Mouse (Mus musculus) testis, adult 2 months (tissue): ENCODE measurements at regions not wholly inside any gene's neighbourhood (a gene's known extent, or its start where the extent isn't known, plus 50 kb on each side); places are given as distances from the start of the nearest gene placed in this dataset.

Experiments used
- CTCF ChIP-seq: fragments of 200-500 bp; IDR thresholded peaks from 2 replicates; pipeline ENCODE4 v1.5.1; 2012; ENCODE audit warnings: low read depth, mild to moderate bottlenecking, inconsistent platforms, low read length, moderate library complexity; ENCODE audit not compliant: control insufficient read depth, insufficient read depth, insufficient replicate concordance
- POLR2A ChIP-seq: fragments of 200-500 bp; IDR thresholded peaks from 2 replicates; pipeline ENCODE4 v1.6.1; 2012; ENCODE audit warnings: low read depth, mild to moderate bottlenecking, inconsistent platforms, low read length, moderate library complexity; ENCODE audit not compliant: control insufficient read depth

GRCm38 (mm10) chr10:95075897-95076296 lies 131.3 kb upstream of the Plxnc1 start:
- TF ChIP-seq CTCF (no peak), POLR2A (no peak)
